Mouse (Mus musculus) gastrocnemius, adult 2 months (tissue): ENCODE data around the gene Snx30. TPM values are rescaled to one million over a fixed set of nuclear protein-coding genes. Genes with fewer than 3 reads are reported as not detected.

Source experiments
- DNase-seq: peaks from one replicate; pipeline ENCODE4 v3.0.0; 2022
- H3K27ac ChIP-seq: fragments of 200-600 bp; 2 replicates; pipeline ENCODE4 v1.8.1; 2022; ENCODE audit warnings: mild to moderate bottlenecking
- H3K4me3 ChIP-seq: fragments of 200-600 bp; 2 replicates; pipeline ENCODE4 v1.8.1; 2022; ENCODE audit warnings: mild to moderate bottlenecking, moderate library complexity
- CTCF ChIP-seq: fragments of 200-600 bp; IDR thresholded peaks from 2 replicates; pipeline ENCODE4 v1.8.1; 2022; ENCODE audit warnings: antibody characterized with exemption, mild to moderate bottlenecking, moderate library complexity
- intact Hi-C: fragments of 180-260 bp; cut with DNase I; formaldehyde crosslinking; loops from one replicate; pipeline ENCODE4 v1.15.1; 2025
- total RNA-seq, 2 experiments: library from RNA; stranded (reverse); gene quantifications; 2 replicates each; pipeline ENCODE4 v1.2.3; 2021

Snx30 gene
- total RNA-seq, 2 experiments from 2014 or later: 3.1 to 4.1 TPM

DNA sequence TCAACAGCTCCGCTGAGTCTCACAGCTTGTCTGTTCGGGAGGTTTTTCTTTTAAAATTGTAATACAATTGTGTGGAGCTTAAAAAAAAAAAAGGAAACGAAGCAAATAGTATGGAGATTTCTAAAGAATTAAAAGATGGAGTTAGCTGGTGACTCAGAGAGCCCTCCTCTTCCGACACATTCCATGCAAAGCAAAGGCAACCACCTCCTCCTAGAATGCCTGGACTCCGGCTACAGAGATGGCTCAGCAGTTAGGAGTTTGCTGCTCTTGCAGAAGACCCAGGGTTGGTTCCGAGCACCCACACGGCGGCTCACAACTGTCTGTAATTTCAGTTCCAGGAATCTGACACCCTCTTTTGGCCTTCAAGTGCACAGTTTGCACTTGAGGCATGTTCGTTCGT, 12.9 kb downstream of the Snx30 start:
- Histone ChIP-seq H3K27ac (no peak overlapping the region; the same call in 1 of the 2 replicates), H3K4me3 (no peak overlapping the region)
- no peak for DNase-seq
- intact Hi-C loops: no loop called here
- no peak for TF ChIP-seq CTCF

GRCm38 (mm10) chr4:59819054-59819472, 13.4 kb downstream of the Snx30 start:
- TF ChIP-seq CTCF: no peak
- peak overlapping the region; percentile 2; the same call in 1 of the 2 replicates for H3K27ac ChIP-seq
- no peak overlapping the region for H3K4me3 ChIP-seq
- no peak for DNase-seq
- intact Hi-C loops: no loop called here

DNA sequence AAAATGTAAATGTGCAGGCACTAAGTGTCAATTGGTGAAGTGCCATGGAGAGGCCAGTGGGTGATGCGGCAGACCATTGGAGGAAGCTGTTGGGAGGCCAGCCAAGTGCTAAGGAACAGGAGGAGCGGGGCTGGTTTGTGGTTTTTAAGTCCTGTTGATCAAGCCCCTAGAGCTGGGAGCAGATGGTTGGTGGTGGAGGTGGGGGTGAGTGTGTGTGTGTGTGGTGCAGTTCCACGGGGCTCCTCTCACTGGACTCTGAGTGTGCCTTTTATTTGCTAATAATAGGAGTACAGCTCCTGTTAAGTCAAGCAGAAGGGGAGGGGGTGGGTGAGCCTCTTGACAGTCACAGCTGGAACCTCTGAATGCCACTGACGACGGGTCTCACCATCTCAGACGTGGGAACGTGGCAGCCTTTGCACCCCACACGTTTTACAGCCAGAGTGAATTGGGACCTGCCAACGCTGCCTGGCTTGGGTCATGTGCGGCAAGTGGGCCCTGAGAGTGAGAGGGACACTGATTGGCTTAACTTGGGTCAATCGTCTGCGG, 13.9 kb downstream of the Snx30 start:
- intact Hi-C loops: no loop called here

GRCm38 (mm10) chr4:59821516-59821915, 15.9 kb downstream of the Snx30 start:
- intact Hi-C loops: no loop called here
- no peak overlapping the region for H3K4me3 ChIP-seq
- no peak for DNase-seq
- H3K27ac ChIP-seq: no peak overlapping the region
- TF ChIP-seq CTCF: no peak

More for the DNA sequence above, 13.9 kb downstream of the Snx30 start:
- peak; percentile 30 for DNase-seq
- TF ChIP-seq CTCF: no peak
- Histone ChIP-seq H3K4me3 (no peak overlapping the region), H3K27ac (no peak overlapping the region)

DNA sequence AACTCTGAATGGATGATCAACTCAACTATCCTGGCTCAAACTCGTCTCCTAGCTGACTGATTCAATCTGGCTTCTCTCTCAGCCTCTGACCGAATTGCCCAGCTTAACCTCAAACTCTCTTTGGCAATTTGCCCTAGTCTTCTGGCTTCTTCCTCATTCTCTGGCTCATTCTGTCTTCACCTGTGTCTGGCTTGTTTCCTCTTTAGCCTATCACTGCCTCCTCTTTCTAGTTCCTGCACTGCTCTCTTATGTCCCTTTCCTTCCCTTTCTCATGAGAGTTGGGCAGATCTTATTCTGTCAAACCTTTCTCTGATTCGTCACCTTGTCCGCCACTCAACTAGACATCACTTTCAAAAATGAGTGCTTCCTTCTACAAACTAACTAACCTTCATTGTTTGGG, 16.5 kb downstream of the Snx30 start:
- intact Hi-C loops: no loop called here
- no peak overlapping the region for H3K27ac ChIP-seq
- DNase-seq: no peak
- no peak overlapping the region for H3K4me3 ChIP-seq
- no peak for TF ChIP-seq CTCF

- intact Hi-C loops: no loop called here
- DNase-seq: peak; percentile 64
- no peak for TF ChIP-seq CTCF
- Histone ChIP-seq H3K4me3 (no peak overlapping the region), H3K27ac (no peak overlapping the region)
These were observed 17.8 kb downstream of the Snx30 start for GRCm38 (mm10) chr4:59823470-59823869.

DNA sequence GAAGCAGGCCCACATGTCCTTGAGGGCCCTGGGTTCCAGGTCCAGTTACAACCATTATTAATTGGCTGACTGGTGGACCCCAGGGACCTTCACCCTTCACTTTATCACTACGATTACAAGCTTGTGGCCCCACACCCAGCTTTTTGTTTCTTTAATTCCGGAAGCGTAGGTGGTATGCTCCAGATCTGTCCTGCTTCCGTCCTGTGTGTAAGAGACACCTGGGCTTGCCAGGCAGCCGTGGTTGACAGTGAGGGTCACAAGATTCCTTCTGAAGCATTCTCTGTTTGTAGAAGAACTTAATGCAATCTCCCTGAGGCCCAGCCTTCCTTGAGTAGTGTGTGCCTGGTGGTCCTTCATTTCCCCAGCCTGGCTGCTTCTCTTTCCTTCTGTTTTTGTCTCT, 19.2 kb downstream of the Snx30 start:
- Histone ChIP-seq H3K27ac (no peak overlapping the region), H3K4me3 (no peak overlapping the region)
- intact Hi-C loops: no loop called here
- no peak for DNase-seq
- TF ChIP-seq CTCF: no peak

DNA sequence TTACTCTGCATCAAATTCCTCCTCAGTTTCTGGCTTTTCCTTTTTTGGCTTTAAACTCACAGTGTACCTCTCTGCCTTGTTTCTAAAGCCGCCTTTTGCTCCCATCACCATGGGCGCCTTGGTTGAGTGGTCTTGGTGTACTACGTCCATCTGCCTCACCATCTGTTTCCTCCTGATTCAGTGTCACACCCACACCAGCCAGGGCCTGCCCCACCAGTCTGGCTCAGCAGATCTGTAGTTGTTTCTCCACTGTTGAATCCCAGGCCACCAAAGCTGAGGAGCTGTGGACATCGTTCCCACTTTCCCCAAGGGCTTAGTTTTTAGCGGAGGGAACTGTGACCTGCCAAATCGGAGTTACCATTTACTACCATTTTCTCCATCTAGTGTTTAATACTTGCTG, 20.0 kb downstream of the Snx30 start:
- no peak for TF ChIP-seq CTCF
- no peak overlapping the region for H3K27ac ChIP-seq
- intact Hi-C loops: no loop called here
- no peak for DNase-seq
- no peak overlapping the region for H3K4me3 ChIP-seq

- no peak overlapping the region for H3K4me3 ChIP-seq
- TF ChIP-seq CTCF: no peak
- intact Hi-C loops: no loop called here
- DNase-seq: no peak
- no peak overlapping the region for H3K27ac ChIP-seq
These were observed 20.7 kb downstream of the Snx30 start for GRCm38 (mm10) chr4:59826381-59826780.

DNA sequence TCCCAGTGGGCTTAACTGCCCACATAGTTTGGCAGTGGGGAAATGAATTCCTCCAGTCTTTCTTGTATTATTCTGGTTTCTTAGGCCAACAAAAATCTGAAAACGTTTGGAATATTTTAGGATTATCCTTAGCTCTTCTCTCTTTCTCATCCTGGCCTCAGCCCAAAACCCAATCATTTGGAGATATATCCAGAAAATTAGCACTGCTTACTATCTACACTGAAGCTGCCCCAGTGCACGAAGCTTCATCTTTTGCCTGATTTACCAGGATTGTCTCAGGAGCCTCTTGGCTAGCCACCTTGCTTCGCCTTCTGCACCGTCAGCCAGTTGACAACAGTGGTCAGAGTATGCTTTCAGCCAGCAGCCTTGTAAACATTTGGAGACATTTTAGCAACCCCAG, 23.4 kb downstream of the Snx30 start:
- TF ChIP-seq CTCF: no peak
- intact Hi-C loops: no loop called here
- Histone ChIP-seq H3K4me3 (no peak overlapping the region), H3K27ac (no peak overlapping the region)
- no peak for DNase-seq

DNA sequence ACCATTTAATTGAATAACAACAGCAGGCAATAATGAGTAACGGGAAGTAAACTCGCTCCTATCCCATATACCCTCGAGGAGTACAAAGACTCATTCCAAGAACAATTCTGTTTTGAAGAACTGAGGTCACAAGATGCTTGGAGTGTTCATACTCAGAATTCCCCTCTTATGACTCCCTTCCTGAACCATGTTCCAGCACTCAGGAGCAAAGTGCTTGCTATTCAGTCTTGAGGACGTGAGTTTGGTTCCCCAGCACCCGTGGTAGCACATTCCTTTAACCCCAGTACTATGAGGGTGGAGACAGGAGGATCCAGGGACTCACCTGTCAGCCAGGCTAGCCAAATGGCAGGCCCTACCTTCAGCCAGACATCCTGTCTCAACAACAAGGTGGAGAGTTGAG, 25.4 kb downstream of the Snx30 start:
- DNase-seq: no peak
- no peak overlapping the region for H3K27ac ChIP-seq
- TF ChIP-seq CTCF: no peak

GRCm38 (mm10) chr4:59832810-59833209, 27.2 kb downstream of the Snx30 start:
- no peak for DNase-seq
- no peak overlapping the region for H3K27ac ChIP-seq
- TF ChIP-seq CTCF: no peak
- intact Hi-C loops: no loop called here
- H3K4me3 ChIP-seq: no peak overlapping the region

More for the DNA sequence above, 25.4 kb downstream of the Snx30 start:
- intact Hi-C loops: no loop called here
- H3K4me3 ChIP-seq: no peak overlapping the region

DNA sequence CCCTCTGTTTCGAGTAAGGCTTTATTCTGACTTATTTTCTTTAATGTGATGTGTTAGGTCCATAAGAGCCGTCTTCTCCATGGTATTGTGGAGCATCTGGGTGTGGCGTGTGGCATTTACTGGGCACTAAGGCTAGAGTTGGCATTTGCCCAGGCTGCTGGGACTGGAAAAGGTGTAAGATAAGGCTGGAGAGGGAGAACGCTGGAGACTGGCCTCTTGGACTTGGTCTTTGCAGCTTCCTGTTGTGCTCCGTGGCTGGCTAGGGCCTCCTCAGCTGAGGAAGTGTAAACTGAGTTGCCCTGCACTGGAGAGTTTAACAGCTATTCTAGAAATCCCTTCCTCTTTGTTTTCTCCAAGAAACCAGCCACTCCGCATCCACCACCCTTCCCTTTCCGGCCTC, 32.0 kb downstream of the Snx30 start:
- H3K27ac ChIP-seq: peak overlapping the region; percentile 60
- TF ChIP-seq CTCF: no peak
- DNase-seq: peak; percentile 36
- no peak overlapping the region for H3K4me3 ChIP-seq
- intact Hi-C loops: no loop called here

GRCm38 (mm10) chr4:59844460-59845244, 39.0 kb downstream of the Snx30 start:
- no peak for TF ChIP-seq CTCF
- Histone ChIP-seq H3K4me3 (no peak overlapping the region), H3K27ac (peak overlapping the region; percentile 12; the same call in 1 of the 2 replicates)
- DNase-seq: no peak
- intact Hi-C loops: no loop called here
